Mouse (Mus musculus) fibroblast of lung, adult 2 months (primary cell): Measurements from ENCODE around the gene Msh3.

Experiments used
- DNase-seq: peaks from one replicate; pipeline ENCODE4 v3.0.0-alpha.2; 2011; ENCODE audit warnings: low read depth

Msh3 gene

DNA sequence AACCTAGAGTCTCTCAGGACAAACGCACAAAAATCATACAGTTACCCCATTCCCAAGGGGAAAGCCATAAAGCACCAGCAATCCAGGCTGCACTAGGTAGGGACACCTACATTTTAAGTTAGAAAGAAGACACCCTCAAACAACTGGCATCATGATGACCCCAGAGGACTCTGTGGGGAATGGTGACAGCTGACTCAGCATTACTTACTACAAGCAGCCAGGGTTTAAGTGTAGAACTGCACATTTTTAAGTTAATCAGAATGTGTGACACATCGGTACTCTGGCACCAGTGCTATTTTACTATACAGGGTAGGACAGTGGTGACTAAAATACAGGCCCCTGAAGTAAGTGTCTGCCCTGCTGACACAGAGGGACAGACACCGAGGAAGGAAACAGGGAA, 24.2 kb downstream of the Msh3 start:
- no peak for DNase-seq

GRCm38 (mm10) chr13:92328000-92328399, 26.8 kb downstream of the Msh3 start:
- no peak for DNase-seq

DNA sequence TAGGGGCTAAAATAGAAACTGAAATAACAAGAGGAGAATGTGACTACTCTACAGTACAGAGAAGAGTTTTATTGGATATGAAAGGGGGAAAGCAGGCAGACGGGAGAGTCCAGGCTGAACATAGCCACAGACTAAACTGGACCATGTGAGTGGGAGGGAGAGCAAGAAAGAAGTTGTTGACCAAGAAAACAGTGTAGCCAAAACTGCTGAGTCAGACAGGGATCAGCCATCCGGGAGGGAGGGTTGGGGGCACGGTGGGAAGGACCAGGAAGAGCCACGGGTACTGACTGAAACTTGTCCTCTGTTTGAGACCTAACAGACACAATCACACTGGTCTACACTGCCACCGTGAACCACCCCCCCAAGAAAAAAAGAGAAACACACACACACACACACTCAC, 28.8 kb downstream of the Msh3 start:
- DNase-seq, result peak; percentile 21

DNA sequence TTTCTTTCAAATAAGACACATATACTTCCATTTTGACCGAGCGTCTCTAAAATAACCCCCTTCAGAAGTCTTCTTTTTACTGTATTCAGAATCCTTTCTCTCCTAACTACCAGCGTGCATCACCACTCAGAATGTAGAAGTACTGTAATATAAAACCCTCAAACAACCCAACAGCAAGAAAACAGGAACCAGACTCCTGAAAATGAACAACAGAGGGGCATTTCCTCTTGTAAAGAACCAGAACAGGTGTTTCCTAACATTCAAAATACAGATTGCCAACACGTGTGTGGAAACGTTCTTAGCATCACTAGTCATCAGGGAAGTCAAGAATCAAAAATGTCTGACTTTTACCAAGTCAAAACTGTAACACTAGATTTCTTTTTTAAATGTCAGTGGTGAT, 34.0 kb downstream of the Msh3 start:
- no peak for DNase-seq

GRCm38 (mm10) chr13:92314613-92315012, 40.2 kb downstream of the Msh3 start:
- DNase-seq, result no peak

DNA sequence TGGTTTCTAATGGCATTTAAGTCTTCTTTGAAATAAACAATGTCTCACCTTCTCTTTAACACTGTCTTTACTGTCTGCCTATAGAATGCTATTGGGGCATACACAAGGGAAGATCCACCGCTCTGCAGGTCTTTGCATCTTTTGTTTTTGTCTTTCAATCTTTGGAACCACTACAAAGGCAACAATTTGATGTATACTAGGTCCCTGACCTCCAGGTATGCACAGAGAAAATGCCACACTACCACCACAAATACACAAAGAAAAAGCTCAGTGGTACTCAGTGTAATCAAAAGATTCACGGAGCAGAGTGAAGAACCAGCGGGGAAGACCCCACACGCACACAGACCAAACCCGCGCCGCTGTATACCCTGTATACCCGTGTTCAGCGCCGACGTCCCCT, 49.1 kb downstream of the Msh3 start, which contains the start of gene Gm20379:
Gene Gm20379 (plus strand): TSS at position 301 of the 400 bp plus-strand sequence.
- DNase-seq, result no peak

- no peak for DNase-seq
These were observed 50.5 kb downstream of the Msh3 start for GRCm38 (mm10) chr13:92304291-92304690.

GRCm38 (mm10) chr13:92303062-92303948, 51.5 kb downstream of the Msh3 start:
- DNase-seq, result no peak

DNA sequence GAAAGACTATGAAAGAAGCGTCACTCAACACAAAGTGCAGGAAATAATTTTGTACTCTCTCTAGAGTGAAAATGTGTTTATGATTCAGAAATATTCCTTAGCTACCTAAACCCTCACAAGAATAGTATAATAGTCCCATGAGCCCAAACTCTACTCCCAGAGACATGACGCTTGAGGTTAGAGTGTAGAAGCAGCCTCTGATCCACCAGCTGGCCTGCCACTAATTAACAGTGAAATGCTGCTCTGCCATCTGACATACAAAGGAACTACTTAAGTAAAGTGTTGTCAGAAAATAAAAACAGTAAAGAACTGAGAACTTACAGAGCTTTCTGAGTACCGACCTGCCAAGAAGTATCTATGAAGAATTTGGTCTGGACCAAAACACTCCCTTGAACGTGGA, 52.3 kb downstream of the Msh3 start:
- no peak for DNase-seq

- DNase-seq, result no peak
These were observed 53.0 kb downstream of the Msh3 start for GRCm38 (mm10) chr13:92301754-92302153.

DNA sequence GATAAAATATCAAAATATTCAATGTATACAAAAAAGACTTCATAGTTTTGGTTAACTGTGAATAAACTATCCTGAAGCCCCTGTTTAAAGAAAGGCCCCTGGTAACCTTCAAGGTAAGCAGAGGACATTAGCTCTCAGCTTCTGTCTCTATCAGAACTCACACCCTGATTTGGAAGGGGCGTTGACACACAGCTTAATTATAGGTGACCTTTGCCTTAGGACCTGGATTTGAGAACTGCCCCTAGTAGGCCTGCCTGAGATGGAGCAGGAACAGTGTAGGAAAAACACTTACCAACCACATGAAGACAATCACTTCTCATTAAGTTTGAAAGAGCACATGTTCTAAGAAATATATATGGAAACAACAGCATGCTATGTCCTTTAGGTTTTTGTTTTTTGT, 55.3 kb downstream of the Msh3 start:
- no peak for DNase-seq

DNA sequence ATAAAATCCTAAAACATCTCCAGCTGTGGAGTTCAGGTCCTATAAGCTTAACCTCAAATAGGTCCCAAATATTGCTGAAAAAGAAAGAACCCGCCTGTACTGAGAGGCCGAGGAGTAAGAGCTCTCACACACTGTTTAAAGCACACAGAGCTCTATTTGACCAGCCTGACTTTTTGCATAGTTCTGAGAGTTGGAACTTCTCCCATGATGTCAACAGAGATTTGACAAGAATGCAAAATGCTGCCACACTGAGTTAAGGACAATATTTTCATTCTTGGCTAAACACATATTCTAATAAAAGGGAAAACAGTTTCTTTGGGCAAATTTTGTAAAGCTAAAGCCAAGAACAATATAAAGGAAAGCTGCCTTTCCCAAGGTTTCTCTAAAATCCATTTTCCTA, 57.8 kb downstream of the Msh3 start:
- peak; percentile 69 for DNase-seq

GRCm38 (mm10) chr13:92296490-92296889, 58.3 kb downstream of the Msh3 start:
- no peak for DNase-seq

DNA sequence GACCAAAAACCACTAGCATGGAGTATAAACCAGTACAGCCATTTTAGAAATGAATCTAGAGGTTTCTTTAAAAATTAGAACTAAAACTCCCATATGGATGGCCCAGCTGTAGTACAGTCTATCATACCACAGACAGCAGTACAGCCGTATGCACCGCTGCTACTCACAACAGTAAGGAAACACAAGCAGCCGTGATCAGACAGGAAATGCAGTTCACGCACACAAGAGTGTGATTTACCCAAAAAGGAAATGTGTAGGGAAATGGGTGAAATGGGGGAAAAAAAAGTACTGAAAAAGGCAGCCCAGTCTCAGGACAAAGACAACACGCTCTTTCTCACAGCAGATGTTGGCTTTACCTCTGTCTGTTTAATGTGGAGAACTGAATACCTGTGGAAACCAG, 60.9 kb downstream of the Msh3 start:
- DNase-seq, result no peak

- no peak for DNase-seq
These were observed 63.2 kb downstream of the Msh3 start for GRCm38 (mm10) chr13:92291605-92292004.

- no peak for DNase-seq
These were observed 77.8 kb downstream of the Msh3 start for GRCm38 (mm10) chr13:92277027-92277426.

DNA sequence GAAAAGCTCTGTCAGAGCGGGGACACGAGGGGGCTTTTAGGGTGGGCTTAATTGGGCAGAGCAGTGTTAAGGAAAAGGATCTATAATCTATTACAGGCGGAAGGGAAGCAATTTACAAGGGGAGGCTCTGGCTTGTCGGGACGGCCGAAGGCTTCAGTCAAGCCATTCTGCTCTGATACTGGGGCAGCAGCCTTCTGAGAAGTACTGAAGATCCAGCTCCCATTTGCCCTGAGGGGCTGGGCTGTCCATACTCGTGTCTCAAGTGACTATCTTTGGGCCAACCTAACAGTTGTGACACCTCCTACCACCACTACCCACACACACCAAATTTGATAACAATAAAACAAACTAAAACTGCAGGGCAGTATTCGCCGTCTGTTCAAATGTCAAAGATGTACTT, 79.5 kb downstream of the Msh3 start:
- no peak for DNase-seq

DNA sequence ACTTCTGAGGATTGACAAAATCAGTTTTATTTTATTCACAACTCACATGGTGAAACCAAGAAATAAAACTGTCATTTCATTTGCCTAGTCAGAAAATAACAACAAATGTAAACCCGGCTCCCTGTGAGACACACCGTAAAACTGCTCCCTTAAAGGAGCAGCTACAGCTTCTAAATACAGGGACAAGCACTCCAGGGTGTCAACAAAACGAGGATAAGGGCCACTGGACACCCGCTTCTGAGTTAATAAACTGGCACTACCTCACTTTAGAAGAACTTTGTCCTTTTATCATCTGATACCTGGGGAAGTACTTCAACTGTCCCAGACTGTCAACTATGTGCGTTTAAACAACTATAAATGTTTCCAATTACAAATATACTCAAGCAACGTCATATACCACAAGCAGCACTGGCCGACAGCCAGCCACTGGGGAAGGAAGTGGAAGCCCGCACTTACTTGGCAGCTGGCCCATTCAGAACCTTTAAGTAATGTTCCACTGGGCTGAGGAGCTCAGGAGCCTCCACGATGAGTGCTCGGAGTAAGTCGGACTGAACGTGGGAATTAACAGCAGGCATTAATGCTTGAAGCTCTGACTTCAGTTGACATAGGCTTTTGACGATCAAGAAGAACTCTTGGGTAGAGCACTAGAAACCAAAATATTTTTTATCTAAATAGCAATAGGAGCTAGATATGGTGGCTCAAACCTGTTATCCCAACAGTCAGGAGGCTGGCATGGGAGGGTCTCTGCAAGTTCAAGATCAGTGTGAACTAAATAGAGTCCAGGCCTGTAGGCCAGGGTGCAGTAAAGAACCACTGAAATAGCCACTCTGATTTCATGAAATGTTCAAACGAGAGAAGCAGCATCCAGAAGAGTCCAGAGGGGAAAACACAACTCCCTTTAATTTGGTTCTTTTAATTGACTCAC, 80.3 kb downstream of the Msh3 start:
- DNase-seq, result peak; percentile 26

DNA sequence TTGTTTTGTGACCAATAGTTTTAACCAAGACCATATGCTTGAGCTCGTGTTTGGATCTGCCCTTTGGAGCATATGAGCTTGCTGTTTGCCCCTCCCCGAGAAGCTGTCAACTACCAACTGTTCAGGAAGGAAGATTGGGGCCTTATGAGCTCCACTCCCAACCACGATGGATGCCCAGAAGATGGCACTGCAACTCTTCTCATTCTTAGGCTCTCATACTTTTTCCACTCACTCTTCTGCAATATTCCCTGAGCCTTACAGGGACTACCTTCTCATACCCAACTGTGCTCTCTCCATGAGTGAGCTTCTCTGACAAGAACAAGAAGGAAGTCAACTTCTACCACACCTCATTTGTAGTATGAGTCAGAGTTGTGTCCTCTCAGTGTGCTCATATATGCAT, 87.7 kb downstream of the Msh3 start:
- no peak for DNase-seq

- DNase-seq, result no peak
These were observed 91.2 kb downstream of the Msh3 start for GRCm38 (mm10) chr13:92263566-92263965.

DNA sequence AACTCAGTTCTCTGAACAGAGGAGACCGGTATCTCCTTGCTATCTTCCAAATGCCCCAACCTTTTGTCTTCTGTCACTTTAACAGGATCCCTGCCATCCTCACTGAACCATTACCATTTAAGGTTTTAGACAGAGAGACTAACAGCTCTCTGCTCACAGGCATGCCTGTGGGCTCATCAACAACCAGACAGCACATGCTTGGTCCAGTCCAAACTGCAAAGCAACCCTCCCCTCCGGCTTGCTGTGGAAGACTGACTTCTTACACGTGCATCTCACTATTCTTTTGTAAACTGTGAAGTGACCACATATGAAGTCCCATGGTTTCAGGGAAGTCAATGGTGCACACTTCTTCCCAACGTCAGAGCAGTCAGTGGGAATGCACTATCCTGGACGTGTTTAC, 93.5 kb downstream of the Msh3 start:
- DNase-seq, result no peak

DNA sequence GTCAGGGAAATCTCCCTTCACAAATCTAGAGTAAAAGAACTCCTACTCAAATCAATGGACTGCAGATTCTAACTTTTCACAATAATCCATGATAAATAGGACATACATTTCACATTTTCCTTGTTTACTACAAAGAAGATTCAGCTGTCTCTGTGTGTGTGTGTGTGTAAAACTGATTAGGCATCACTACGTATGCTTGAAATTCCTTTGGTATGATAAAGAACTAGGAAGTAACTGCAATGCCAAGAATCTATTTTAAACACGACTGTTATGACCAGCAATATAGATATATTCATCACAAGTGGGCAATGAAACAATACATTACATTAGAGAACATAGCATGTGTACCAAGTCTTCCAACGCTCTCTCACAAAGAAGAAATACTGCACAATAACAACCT, 99.3 kb downstream of the Msh3 start:
- DNase-seq, result no peak

DNA sequence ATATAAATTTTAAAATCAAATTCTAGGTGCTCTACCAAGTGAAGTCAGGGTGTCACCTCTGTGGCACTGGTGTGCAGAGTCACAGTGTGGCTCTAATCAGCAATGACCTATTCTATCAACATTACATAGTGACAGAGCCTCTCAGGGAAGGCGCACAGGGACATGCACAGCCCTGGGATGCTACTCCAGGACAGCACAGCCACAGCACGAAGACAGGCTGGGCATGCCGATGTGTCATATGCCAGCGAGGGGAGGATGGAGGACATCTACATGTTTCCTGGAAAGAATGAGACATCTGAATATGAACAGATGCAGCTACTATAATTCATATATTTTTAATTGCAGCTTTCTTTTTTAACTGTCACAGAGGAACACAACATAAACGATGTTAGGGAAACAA, 101.0 kb downstream of the Msh3 start:
- DNase-seq, result no peak
